Comparison of ENCODE assay signal across 8 mouse cellular contexts in the genomic region with DNA sequence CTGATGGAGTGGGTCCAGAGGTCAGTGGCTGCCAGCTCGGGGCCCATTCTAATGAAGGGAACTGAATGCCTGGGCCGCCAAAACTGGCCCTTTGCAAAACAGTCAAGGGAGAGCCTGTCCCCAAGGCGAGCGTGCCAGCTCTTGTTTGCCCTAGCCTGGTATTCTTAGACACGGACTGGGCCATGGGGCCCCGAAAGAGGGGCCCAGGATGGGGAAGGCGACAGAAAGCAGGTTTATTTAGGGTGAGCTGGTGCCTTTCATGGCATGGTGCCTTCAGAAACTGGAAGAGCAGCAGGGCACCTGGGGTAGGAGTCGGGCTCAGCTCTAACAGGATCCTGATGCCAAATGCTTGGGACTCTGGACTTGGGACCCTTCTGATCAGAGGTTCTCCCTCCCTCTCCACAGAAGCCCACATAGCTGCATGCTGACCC. TPM values are rescaled to one million over a fixed set of nuclear protein-coding genes. Genes with fewer than 3 reads are reported as not detected.
DNase-seq lines count a peak whose midpoint lies in the region; ATAC-seq and TF ChIP-seq lines count a peak whose summit lies in the region.

No protein-coding gene starts in this region.

- no peak overlapping the region for H3K27ac ChIP-seq in heart, embryonic 12.5 days (ENCODE audit: poor library complexity, severe bottlenecking)
- H3K27ac ChIP-seq in embryonic facial prominence, embryonic 14.5 days (replicated peaks; ENCODE audit: low read depth, low read length): peak overlapping the region; percentile 35; the same call in 1 of the 2 replicates
- peak overlapping the region; percentile 89 for H3K27ac ChIP-seq in kidney, embryonic 15.5 days
- peak overlapping the region; percentile 74 for H3K27ac ChIP-seq in midbrain, embryonic 11.5 days (ENCODE audit: low read depth, low read length)
- no peak overlapping the region for H3K27ac ChIP-seq in thymus, adult 2 months (ENCODE audit: control insufficient read depth, insufficient read depth, low read length)

- no peak overlapping the region for H3K4me3 ChIP-seq in heart, embryonic 12.5 days
- H3K4me3 ChIP-seq in embryonic facial prominence, embryonic 14.5 days (ENCODE audit: low read depth, low read length): no peak overlapping the region
- no peak overlapping the region for H3K4me3 ChIP-seq in kidney, embryonic 15.5 days (replicated peaks)
- H3K4me3 ChIP-seq in midbrain, embryonic 11.5 days (ENCODE audit: low read depth, low read length): no peak overlapping the region
- no peak overlapping the region for H3K4me3 ChIP-seq in thymus, adult 2 months (ENCODE audit: control insufficient read depth, insufficient read depth, low read length)

- H3K4me2 ChIP-seq in heart, embryonic 12.5 days: no peak overlapping the region
- no peak overlapping the region for H3K4me2 ChIP-seq in embryonic facial prominence, embryonic 14.5 days (ENCODE audit: low read depth, low read length)
- H3K4me2 ChIP-seq in kidney, embryonic 15.5 days: no peak overlapping the region
- no peak overlapping the region for H3K4me2 ChIP-seq in midbrain, embryonic 11.5 days

- no peaks in the 10 kb centered on the region for H3K36me3 ChIP-seq in heart, embryonic 12.5 days
- no peaks in the 10 kb centered on the region for H3K36me3 ChIP-seq in embryonic facial prominence, embryonic 14.5 days (ENCODE audit: control insufficient read depth, insufficient read depth, low read length)
- no peaks in the 10 kb centered on the region for H3K36me3 ChIP-seq in kidney, embryonic 15.5 days
- H3K36me3 ChIP-seq in midbrain, embryonic 11.5 days (ENCODE audit: control insufficient read depth, insufficient read depth, low read length): no peaks in the 10 kb centered on the region
- H3K36me3 ChIP-seq in thymus, adult 2 months (ENCODE audit: control insufficient read depth, insufficient read depth, low read length): no peaks in the 10 kb centered on the region

- ATAC-seq in heart, embryonic 12.5 days (ENCODE audit: insufficient number of reproducible peaks, low FRiP score): no peak
- ATAC-seq in embryonic facial prominence, embryonic 14.5 days (ENCODE audit: low read depth): no peak
- ATAC-seq in kidney, embryonic 15.5 days (replicated peaks; ENCODE audit: low FRiP score): no peak
- no peak for ATAC-seq in midbrain, embryonic 11.5 days (ENCODE audit: low FRiP score)

- H3K9ac ChIP-seq in heart, embryonic 12.5 days: no peak overlapping the region
- H3K9ac ChIP-seq in embryonic facial prominence, embryonic 14.5 days (ENCODE audit: low read depth, low read length): peak overlapping the region; percentile 22; the same call in 1 of the 2 replicates
- no peak overlapping the region for H3K9ac ChIP-seq in kidney, embryonic 15.5 days
- H3K9ac ChIP-seq in midbrain, embryonic 11.5 days (ENCODE audit: low read length): peak overlapping the region; percentile 42

- H3K4me1 ChIP-seq in heart, embryonic 12.5 days (replicated peaks): peaks cover 25% of the 10 kb centered on the region
- H3K4me1 ChIP-seq in embryonic facial prominence, embryonic 14.5 days (ENCODE audit: control insufficient read depth, insufficient read depth, low read length): peaks cover 41% of the 10 kb centered on the region
- H3K4me1 ChIP-seq in kidney, embryonic 15.5 days: peaks cover 67% of the 10 kb centered on the region
- H3K4me1 ChIP-seq in midbrain, embryonic 11.5 days (ENCODE audit: control insufficient read depth, insufficient read depth, low read length): peaks cover 42% of the 10 kb centered on the region
- H3K4me1 ChIP-seq in thymus, adult 2 months (replicated peaks; ENCODE audit: control insufficient read depth, insufficient read depth, low read length): peaks cover 16% of the 10 kb centered on the region

- DNase-seq in heart, adult 11 months: peak; percentile 91
- DNase-seq in embryonic facial prominence, embryonic 14.5 days (ENCODE audit: low spot score): no peak
- peak; percentile 90 for DNase-seq in midbrain, embryonic 11.5 days (ENCODE audit: low spot score, missing footprints)
- DNase-seq in spleen, postnatal 14 days (ENCODE audit: low spot score in 2 of 2): no peak
- DNase-seq in thymus, adult 2 months: no peak
- DNase-seq in MN1 (ENCODE audit: low spot score): no peak

- peaks cover 35% of the 10 kb centered on the region for H3K27me3 ChIP-seq in heart, embryonic 12.5 days (replicated peaks)
- H3K27me3 ChIP-seq in embryonic facial prominence, embryonic 14.5 days (replicated peaks; ENCODE audit: control insufficient read depth, insufficient read depth, low read length): no peaks in the 10 kb centered on the region
- H3K27me3 ChIP-seq in kidney, embryonic 15.5 days: 0 out of 2 replicates have a peak, but pooled peaks cover 2% of the 10 kb centered on the region
- H3K27me3 ChIP-seq in midbrain, embryonic 11.5 days (ENCODE audit: control insufficient read depth, insufficient read depth, low read length): no peaks in the 10 kb centered on the region
- no peaks in the 10 kb centered on the region for H3K27me3 ChIP-seq in thymus, adult 2 months (ENCODE audit: control insufficient read depth, insufficient read depth, low read length)

- TF ChIP-seq POLR2A in thymus, adult 2 months (IDR thresholded peaks at IDR 0.05; ENCODE audit: control insufficient read depth, extremely low read depth, insufficient read depth, low read length, poor library complexity): no peak

- WGBS in heart, embryonic 12.5 days: 63% methylated on average over 8 of the region's 8 CpGs
- 50% methylated on average over 8 of the region's 8 CpGs for WGBS in embryonic facial prominence, embryonic 14.5 days
- WGBS in kidney, embryonic 15.5 days: 52% methylated on average over 8 of the region's 8 CpGs
- WGBS in midbrain, embryonic 11.5 days: 39% methylated on average over 8 of the region's 8 CpGs
- 89% methylated on average over 8 of the region's 8 CpGs for WGBS in thymus, adult 2 months

- H3K9me3 ChIP-seq in heart, embryonic 12.5 days (replicated peaks): no peaks in the 10 kb centered on the region
- no peaks in the 10 kb centered on the region for H3K9me3 ChIP-seq in embryonic facial prominence, embryonic 14.5 days (ENCODE audit: control insufficient read depth, low read length)
- no peaks in the 10 kb centered on the region for H3K9me3 ChIP-seq in kidney, embryonic 15.5 days (replicated peaks)
- H3K9me3 ChIP-seq in midbrain, embryonic 11.5 days (ENCODE audit: control insufficient read depth, low read length): no peaks in the 10 kb centered on the region

- no peak for TF ChIP-seq CTCF in thymus, adult 2 months (IDR thresholded peaks at IDR 0.05; ENCODE audit: borderline replicate concordance, control insufficient read depth, extremely low read depth, insufficient read depth, low read length, poor library complexity)

RNA-seq across cellular contexts. Expression of a gene that starts 56.1 kb away (rescaled TPM):
- polyA plus RNA-seq in heart, embryonic 12.5 days (2016; fragmentation: Nextera tagmentation; extraction: Ambion mirVana): 0.63 and 0.77 TPM in 2 replicates
- polyA plus RNA-seq in embryonic facial prominence, embryonic 14.5 days (2014; fragmentation: Nextera tagmentation; extraction: Ambion mirVana): 4.7 and 5.4 TPM in 2 replicates
- polyA plus RNA-seq in kidney, embryonic 15.5 days (2015; fragmentation: Nextera tagmentation; extraction: Ambion mirVana): 9.6 and 9.7 TPM in 2 replicates
- 13.5 and 14.1 TPM in 2 replicates for polyA plus RNA-seq in midbrain, embryonic 11.5 days (2014; fragmentation: Nextera tagmentation; extraction: Ambion mirVana)
- 36.8 and 40.9 TPM in 2 replicates for polyA plus RNA-seq in thymus, adult 2 months (2012; rRNA removed)

Comparison
In these comparisons a context has a peak if more than half of its experiments do, and no peak if none do; other contexts are left out.
1. DNase-seq: peak in heart, adult 11 months (single experiment) and midbrain, embryonic 11.5 days (single experiment); none in embryonic facial prominence, embryonic 14.5 days (single experiment), spleen, postnatal 14 days (0 of 2), thymus, adult 2 months (single experiment) and MN1 (single experiment).
2. H3K27ac ChIP-seq: peak in embryonic facial prominence, embryonic 14.5 days (single experiment), kidney, embryonic 15.5 days (single experiment) and midbrain, embryonic 11.5 days (single experiment); none in heart, embryonic 12.5 days (single experiment) and thymus, adult 2 months (single experiment).
3. H3K9ac ChIP-seq: peak in embryonic facial prominence, embryonic 14.5 days (single experiment) and midbrain, embryonic 11.5 days (single experiment); none in heart, embryonic 12.5 days (single experiment) and kidney, embryonic 15.5 days (single experiment).